Mouse (Mus musculus): Measurements from ENCODE around the gene Fam177a.
"Not testable (repeated sequence)": the region's sequence is repeated elsewhere in the genome, so short reads cannot be mapped to it uniquely, and the experiment has no call there.

Gene Fam177a

GRCm38 (mm10) chr12:55124242-55124641 lies at the start of gene Fam177a:
Gene Fam177a, plus strand, starts transcription at chr12:55124469.
- not testable (repeated sequence) for DNase-seq

- DNase-seq: no peak
These were observed 49.0 kb upstream of the Fam177a start for GRCm38 (mm10) chr12:55075296-55075695.

GRCm38 (mm10) chr12:55078706-55079105 lies 45.6 kb upstream of the Fam177a start:
- not testable (repeated sequence) for DNase-seq

- peak; percentile 93 for DNase-seq
These were observed 44.3 kb upstream of the Fam177a start, which contains the start of the genes 2700097O09Rik and Srp54a for GRCm38 (mm10) chr12:55079726-55080600. Gene 2700097O09Rik, minus strand, starts transcription at chr12:55080110. Gene Srp54a, plus strand, starts transcription at chr12:55080262.

GRCm38 (mm10) chr12:55080601-55080942 lies 43.7 kb upstream of the Fam177a start:
- DNase-seq: not testable (repeated sequence)

- not testable (repeated sequence) for DNase-seq
These were observed 32.1 kb upstream of the Fam177a start for GRCm38 (mm10) chr12:55092127-55092526.

DNA sequence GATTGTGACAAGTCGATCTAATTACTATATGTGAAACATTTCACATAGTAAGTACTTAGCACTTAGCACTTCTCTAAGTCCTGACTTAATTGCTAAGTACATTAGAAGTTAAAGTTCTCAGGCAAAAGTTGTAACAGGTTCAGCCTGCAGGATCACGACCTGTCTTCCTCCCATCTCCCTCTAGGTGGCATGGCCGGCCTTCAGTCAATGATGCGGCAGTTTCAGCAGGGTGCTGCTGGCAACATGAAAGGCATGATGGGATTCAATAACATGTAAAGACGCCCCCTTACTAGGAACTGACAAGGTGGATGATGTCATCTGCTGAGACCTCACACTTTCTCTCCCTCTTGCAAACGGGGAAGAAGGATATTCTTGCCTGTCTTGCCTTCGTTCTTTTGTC lies 11.7 kb upstream of the Fam177a start:
- not testable (repeated sequence) for DNase-seq

DNA sequence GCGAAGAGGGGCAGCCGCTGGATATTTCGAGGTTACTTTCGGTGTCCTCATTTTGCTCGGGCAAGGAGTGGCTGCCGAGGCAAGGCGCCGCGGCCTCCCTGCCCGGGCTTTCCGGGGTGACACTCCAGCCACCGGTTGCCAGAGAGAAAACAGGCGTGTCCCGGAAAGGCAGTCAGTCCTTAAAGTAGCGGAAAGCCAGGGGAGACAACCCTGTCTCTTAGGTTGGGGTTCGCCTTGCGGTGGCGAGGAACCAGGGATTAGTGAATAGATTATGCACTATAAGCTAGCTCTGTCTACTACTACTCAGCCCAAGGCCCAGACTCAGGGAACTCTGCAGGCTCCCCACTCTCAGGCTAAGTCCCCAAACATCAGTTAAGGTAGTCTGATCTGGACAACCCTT lies 462 bp downstream of the Fam177a start:
- not testable (repeated sequence) for DNase-seq

DNA sequence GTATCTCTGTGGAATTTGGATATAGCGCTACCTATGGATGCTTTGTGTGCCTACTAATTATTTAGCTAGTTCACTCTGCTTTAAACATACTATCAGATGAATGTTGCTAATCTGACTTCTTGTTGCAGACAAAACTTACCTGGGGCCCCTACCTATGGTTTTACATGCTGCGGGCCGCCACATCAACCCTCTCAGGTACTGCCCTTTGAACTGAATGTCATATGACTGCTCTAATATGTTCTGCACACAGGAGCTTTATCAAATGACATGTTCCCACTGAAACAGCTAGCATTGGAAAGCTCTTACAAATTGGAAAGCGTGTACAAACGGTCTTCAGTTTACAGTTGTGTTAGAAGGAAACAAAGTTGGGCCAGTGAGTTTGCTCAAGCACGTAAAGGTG lies 11.3 kb downstream of the Fam177a start:
- DNase-seq: not testable (repeated sequence)

DNA sequence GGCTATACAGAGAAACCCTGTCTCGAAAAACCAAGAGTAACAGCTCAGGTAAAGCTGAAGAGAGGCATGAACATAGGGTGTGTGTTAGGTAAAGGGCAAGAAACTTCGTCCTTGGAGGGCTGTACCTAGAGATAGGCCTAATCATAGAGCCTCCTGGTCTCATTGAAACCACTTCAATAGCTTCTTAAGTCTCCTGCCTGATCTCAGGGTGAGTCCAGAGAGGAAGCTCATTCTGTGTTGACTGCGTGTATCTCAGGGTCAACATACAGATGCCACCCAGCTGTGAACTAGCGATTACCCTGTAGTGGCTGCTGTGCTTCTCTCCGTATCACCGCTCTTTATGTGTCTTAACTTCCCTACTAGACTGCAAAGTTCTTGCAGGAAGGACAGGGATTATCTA lies 13.6 kb downstream of the Fam177a start:
- DNase-seq: not testable (repeated sequence)

DNA sequence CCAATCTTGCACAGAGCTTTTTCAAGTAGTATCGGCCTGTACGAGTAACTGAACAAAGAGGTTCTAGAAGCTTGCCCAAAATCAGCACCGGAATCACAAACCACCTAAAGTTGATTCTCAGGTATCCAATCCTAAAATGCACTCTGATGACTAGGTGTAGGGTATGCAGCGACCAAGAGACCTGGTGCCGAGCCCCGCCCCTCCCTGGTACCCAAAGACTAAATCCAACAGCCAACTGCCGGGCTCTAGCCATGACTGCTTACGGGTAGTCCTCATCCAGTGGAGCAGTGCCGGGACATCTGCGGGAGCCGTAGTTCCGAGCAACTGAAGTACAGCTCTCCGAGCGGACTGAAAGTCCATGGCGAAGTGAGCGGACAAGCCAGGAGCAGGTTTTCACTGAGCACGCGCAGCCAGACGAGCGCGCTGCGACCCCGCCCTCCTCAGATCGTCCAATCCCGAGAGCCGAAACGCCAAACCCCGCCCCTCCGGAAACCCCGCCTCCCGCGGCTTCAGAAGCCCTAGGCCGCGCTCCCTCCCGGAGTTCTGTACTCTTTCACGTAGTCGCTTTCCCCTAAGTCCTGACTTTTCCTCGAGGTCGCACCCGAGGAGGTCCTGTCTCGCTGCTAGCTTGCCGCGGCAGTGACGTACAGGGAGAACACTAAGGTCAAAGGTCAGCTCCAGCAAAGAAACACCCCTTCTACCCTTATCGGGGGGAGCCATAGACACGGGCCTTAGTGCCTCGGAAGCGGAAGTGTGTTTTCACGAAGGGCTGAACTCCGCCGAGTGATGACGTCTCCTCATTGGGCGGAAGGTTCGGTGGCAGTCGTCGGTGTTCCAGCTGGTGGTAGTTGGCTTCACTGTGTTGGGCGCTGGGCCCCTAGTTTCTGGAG lies 30.5 kb downstream of the Fam177a start, which contains the start of gene Srp54b:
Gene Srp54b, plus strand, starts transcription at position 546 of the 890 bp plus-strand sequence.
- not testable (repeated sequence) for DNase-seq

GRCm38 (mm10) chr12:55155449-55155783 lies 31.1 kb downstream of the Fam177a start:
- DNase-seq: not testable (repeated sequence)

DNA sequence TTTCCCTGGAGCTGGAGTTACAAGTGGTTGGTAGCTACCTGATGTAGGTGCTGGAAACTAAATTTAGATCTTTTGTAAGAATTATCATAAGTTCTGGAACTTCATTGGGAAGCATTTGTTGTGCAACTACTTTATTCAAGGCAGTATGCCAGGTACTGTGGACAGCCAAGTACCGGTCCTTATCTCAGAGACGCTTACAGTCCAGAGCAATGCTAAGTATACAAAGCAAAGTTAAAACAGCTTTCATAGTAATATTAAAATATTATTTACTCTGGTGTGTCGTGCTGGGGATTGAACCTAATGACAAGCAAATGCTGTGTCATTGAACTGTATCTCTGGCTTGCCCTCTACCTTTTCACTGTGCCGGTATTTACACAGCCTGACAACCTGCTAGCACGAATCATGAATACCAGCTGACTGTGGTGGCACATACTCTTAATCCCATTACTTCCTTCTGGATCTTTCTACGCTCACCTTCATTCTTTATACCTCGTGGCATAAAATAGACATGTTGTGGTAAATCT lies 42.8 kb downstream of the Fam177a start:
- not testable (repeated sequence) for DNase-seq

GRCm38 (mm10) chr12:55187686-55188085 lies 63.4 kb downstream of the Fam177a start:
- DNase-seq: not testable (repeated sequence)

DNA sequence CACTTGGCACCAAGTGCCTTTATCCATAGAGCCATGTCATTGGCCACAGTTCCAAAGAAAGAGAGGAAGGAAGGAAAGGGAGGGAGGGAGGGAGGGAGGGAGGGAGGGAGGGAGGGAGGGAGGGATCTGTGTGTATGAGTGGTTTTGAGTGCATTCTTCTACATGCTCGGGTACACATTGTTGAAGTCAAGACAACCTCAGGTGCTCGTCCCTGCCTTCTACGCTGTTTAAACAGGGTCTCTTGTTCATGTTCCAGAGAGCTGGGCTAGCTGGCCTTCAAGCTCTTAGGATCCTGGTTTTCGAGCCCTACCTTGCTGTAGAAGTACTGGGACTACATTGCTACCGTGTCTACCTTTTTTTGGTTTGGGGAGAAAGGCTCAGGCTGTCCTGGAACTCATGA lies 64.9 kb downstream of the Fam177a start:
- not testable (repeated sequence) for DNase-seq
